Mouse (Mus musculus) MN1 (cell line): Measurements from ENCODE around the gene Wdr86.

ENCODE experiments used
- DNase-seq: peaks from one replicate; pipeline ENCODE4 v3.0.0-alpha.2; 2016; ENCODE audit warnings: low spot score

The Wdr86 gene

GRCm38 (mm10) chr5:24684578-24685365 is 45.8 kb downstream of the Wdr86 start:
- DNase-seq: peak; percentile 84

GRCm38 (mm10) chr5:24681436-24681835 is 49.1 kb downstream of the Wdr86 start:
- no peak for DNase-seq

GRCm38 (mm10) chr5:24674238-24674637 is 56.3 kb downstream of the Wdr86 start:
- DNase-seq: peak; percentile 77
